Mouse (Mus musculus) CH12.LX (cell line): Measurements from ENCODE around the gene Grifin. TPM values are rescaled to one million over a fixed set of nuclear protein-coding genes. Genes with fewer than 3 reads are reported as not detected.

Source experiments
- DNase-seq: peaks from one replicate; pipeline ENCODE4 v3.0.0-alpha.2; 2013; ENCODE audit errors: extremely low read depth
- H3K27ac ChIP-seq: 2 replicates; pipeline ENCODE4 v1.5.1; 2012; ENCODE audit warnings: low read depth, mild to moderate bottlenecking, control low read depth, moderate library complexity; ENCODE audit not compliant: insufficient read depth
- H3K27me3 ChIP-seq: replicated peaks from 2 replicates; pipeline ENCODE3; 2012; ENCODE audit warnings: inconsistent platforms
- H3K36me3 ChIP-seq, 2 experiments: replicated peaks in 1 of 2; 2 replicates each; pipeline versions ENCODE3 to v1.6.1; 2012; ENCODE audit warnings: inconsistent platforms in 1 of 2, low read length in 1 of 2, mild to moderate bottlenecking in 1 of 2, mixed read lengths in 1 of 2, moderate library complexity in 1 of 2; ENCODE audit not compliant: control insufficient read depth in 1 of 2, insufficient read depth in 1 of 2
- H3K4me1 ChIP-seq, 2 experiments: 2 replicates each; pipeline ENCODE4 v1.6.1; 2012; ENCODE audit warnings: inconsistent platforms in 1 of 2, moderate library complexity in 1 of 2; ENCODE audit not compliant: insufficient read depth in 2 of 2, control insufficient read depth in 1 of 2
- H3K4me2 ChIP-seq: 2 replicates; pipeline ENCODE4 v1.6.1; 2012; ENCODE audit warnings: low read depth, mild to moderate bottlenecking, control low read depth; ENCODE audit not compliant: poor library complexity, insufficient read depth, severe bottlenecking
- H3K4me3 ChIP-seq, 3 experiments: fragments of 150-350 bp in 1 of 3; sonication (generic) in 1 of 3; replicated peaks in 1 of 3; 2 replicates each; pipeline versions ENCODE3 to v1.5.1; 2011 to 2012; ENCODE audit warnings: low read depth in 2 of 3, low read length in 2 of 3, mild to moderate bottlenecking in 2 of 3, moderate library complexity in 2 of 3, control low read depth in 1 of 3, improper control_type of control experiment in 1 of 3, inconsistent platforms in 1 of 3, mixed read lengths in 1 of 3; ENCODE audit not compliant: poor library complexity in 1 of 3
- H3K79me2 ChIP-seq: replicated peaks from 2 replicates; pipeline ENCODE4 v1.6.1; 2012; ENCODE audit warnings: mild to moderate bottlenecking, moderate library complexity; ENCODE audit not compliant: control insufficient read depth, poor library complexity, insufficient read depth, severe bottlenecking; ENCODE audit errors: extremely low read depth
- H3K9ac ChIP-seq: 2 replicates; pipeline ENCODE4 v1.6.1; 2012; ENCODE audit warnings: low read depth, mild to moderate bottlenecking, control low read depth, moderate library complexity; ENCODE audit not compliant: insufficient read depth
- H3K9me3 ChIP-seq: replicated peaks from 2 replicates; pipeline ENCODE3; 2012; ENCODE audit warnings: low read length, inconsistent platforms, mixed read lengths
- CHD2 ChIP-seq: IDR thresholded peaks from 2 replicates; pipeline ENCODE4 v1.6.1; 2011; ENCODE audit warnings: low read length, improper control_type of control experiment
- CTCF ChIP-seq, 2 experiments: IDR thresholded peaks in 1 of 2; conservative IDR thresholded peaks in 1 of 2; 2 replicates each; pipeline ENCODE4 v1.5.1; 2011 to 2012; ENCODE audit warnings: low read depth in 2 of 2, low read length in 2 of 2, improper control_type of control experiment in 1 of 2, inconsistent platforms in 1 of 2, mild to moderate bottlenecking in 1 of 2, moderate library complexity in 1 of 2
- E2F4 ChIP-seq: IDR thresholded peaks from 2 replicates; pipeline ENCODE4 v1.6.1; 2011; ENCODE audit warnings: low read depth, low read length, improper control_type of control experiment; ENCODE audit not compliant: insufficient replicate concordance
- EP300 ChIP-seq: IDR thresholded peaks from 2 replicates; pipeline ENCODE4 v1.6.1; 2011; ENCODE audit warnings: low read length, improper control_type of control experiment
- ETS1 ChIP-seq: conservative IDR thresholded peaks from 2 replicates; pipeline ENCODE4 v1.6.1; 2012; ENCODE audit warnings: low read depth, mild to moderate bottlenecking, inconsistent platforms, low read length, improper control_type of control experiment, moderate library complexity
- HCFC1 ChIP-seq: IDR thresholded peaks from 2 replicates; pipeline ENCODE4 v1.6.1; 2012; ENCODE audit warnings: low read depth, mild to moderate bottlenecking, inconsistent platforms, low read length, improper control_type of control experiment
- JUN ChIP-seq: IDR thresholded peaks from 2 replicates; pipeline ENCODE4 v1.6.1; 2011; ENCODE audit warnings: low read depth, mild to moderate bottlenecking, low read length, improper control_type of control experiment, moderate library complexity; ENCODE audit not compliant: insufficient read depth
- JUND ChIP-seq: conservative IDR thresholded peaks from 2 replicates; pipeline ENCODE4 v1.6.1; 2011; ENCODE audit warnings: low read depth, low read length, improper control_type of control experiment
- MAX ChIP-seq: IDR thresholded peaks from 2 replicates; pipeline ENCODE4 v1.6.1; 2011; ENCODE audit warnings: low read length, improper control_type of control experiment
- MAZ ChIP-seq: IDR thresholded peaks from 2 replicates; pipeline ENCODE4 v1.6.1; 2012; ENCODE audit warnings: low read depth, mild to moderate bottlenecking, inconsistent platforms, low read length, improper control_type of control experiment, moderate library complexity
- POLR2A ChIP-seq: IDR thresholded peaks from 2 replicates; pipeline ENCODE4 v1.6.1; 2011; ENCODE audit warnings: low read depth, mild to moderate bottlenecking, improper control_type of control experiment, low read length
- POLR2AphosphoS2 ChIP-seq: IDR thresholded peaks from 2 replicates; pipeline ENCODE4 v1.6.1; 2011; ENCODE audit warnings: low read depth, low read length, improper control_type of control experiment
- TBP ChIP-seq: conservative IDR thresholded peaks from 2 replicates; pipeline ENCODE4 v1.6.1; 2011; ENCODE audit warnings: low read depth, low read length, improper control_type of control experiment
- TCF12 ChIP-seq: IDR thresholded peaks from 2 replicates; pipeline ENCODE4 v1.6.1; 2014; ENCODE audit warnings: low read depth, mild to moderate bottlenecking, inconsistent platforms, low read length, improper control_type of control experiment
- UBTF ChIP-seq: IDR thresholded peaks from 2 replicates; pipeline ENCODE4 v1.6.1; 2012; ENCODE audit warnings: low read depth, mild to moderate bottlenecking, inconsistent platforms, low read length, improper control_type of control experiment, moderate library complexity
- USF2 ChIP-seq: conservative IDR thresholded peaks from 2 replicates; pipeline ENCODE4 v1.6.1; 2011; ENCODE audit warnings: low read depth, low read length, improper control_type of control experiment
- ZNF384 ChIP-seq: IDR thresholded peaks from 2 replicates; pipeline ENCODE4 v1.6.1; 2012; ENCODE audit warnings: low read depth, low read length, improper control_type of control experiment, inconsistent platforms
- dilution Hi-C: fragments of 300-500 bp; cut with MboI; formaldehyde crosslinking; loops from 2 replicates; pipeline ENCODE4 v1.14.3; 2020; ENCODE audit warnings: low sequenced_read_pairs; ENCODE audit not compliant: extremely low pct_unique_long_range_greater_than_20kb, extremely low pct_ligation_motif_present
- in situ Hi-C: fragments of 300-500 bp; cut with MboI; formaldehyde crosslinking; loops from 3 replicates; pipeline ENCODE4 v1.14.3; 2019; ENCODE audit warnings: low sequenced_read_pairs, low pct_ligation_motif_present, low pct_unique_long_range_greater_than_20kb, mixed read lengths
- polyA plus RNA-seq: library from polyadenylated mRNA; unstranded; fragments of >175 nt; gene quantifications from 2 replicates; pipeline ENCODE4 v1.2.1, GENCODE M21; 2012; ENCODE audit warnings: low read depth; ENCODE audit not compliant: insufficient read length
- total RNA-seq, 2 experiments: library from RNA; depleted of rRNA; stranded (reverse); fragments of 300-350 nt in 1 of 2; fragments of >200 nt in 1 of 2; gene quantifications; 2 replicates each; pipeline ENCODE4 v1.2.3; 2012 to 2014

Gene Grifin
- total and polyA plus RNA-seq, 3 experiments: not detected

- no peak for DNase-seq
- Histone ChIP-seq H3K4me2 (no peak overlapping the region), H3K4me1 (peaks cover 0 to 19% of the 10 kb centered on the region in 2 experiments; a peak in 2 of 4 replicates), H3K9ac (no peak overlapping the region), H3K4me3 (no peak overlapping the region), H3K36me3 (no peaks in the 10 kb centered on the region), H3K79me2 (no peaks in the 10 kb centered on the region), H3K9me3 (no peaks in the 10 kb centered on the region), H3K27ac (no peak overlapping the region), H3K27me3 (peaks cover 56% of the 10 kb centered on the region)
- TF ChIP-seq USF2 (no peak), UBTF (no peak)
- dilution Hi-C loops (no loop called here), in situ Hi-C loops (no loop called here)
These were observed 16.7 kb upstream of the Grifin start for GRCm38 (mm10) chr5:140581569-140581968.

GRCm38 (mm10) chr5:140579771-140580170, 14.9 kb upstream of the Grifin start:
- no peaks in the 10 kb centered on the region for H3K79me2 ChIP-seq
- peaks cover 0 to 19% of the 10 kb centered on the region in 2 experiments; a peak in 2 of 4 replicates for H3K4me1 ChIP-seq
- TF ChIP-seq POLR2A (no peak), E2F4 (no peak), CHD2 (no peak), HCFC1 (no peak), ETS1 (no peak), POLR2AphosphoS2 (no peak), TBP (no peak), CTCF (conservative IDR thresholded peaks at IDR 0.05 in 1 of 2, IDR thresholded peaks at IDR 0.05 in 1 of 2; ENCODE audit: low read depth in 2 of 2, low read length in 2 of 2) (no peak), MAX (no peak), EP300 (no peak), MAZ (no peak), TCF12 (no peak), JUND (no peak), ZNF384 (no peak), JUN (no peak)
- peaks cover 2% of the 10 kb centered on the region for H3K9me3 ChIP-seq
- H3K4me2 ChIP-seq: no peak overlapping the region
- in situ Hi-C loops: no loop called here
- dilution Hi-C loops: no loop called here
- no peaks in the 10 kb centered on the region for H3K36me3 ChIP-seq
- H3K27ac ChIP-seq: no peak overlapping the region
- H3K4me3 ChIP-seq: no peak overlapping the region
- H3K9ac ChIP-seq: no peak overlapping the region
- peaks cover 48% of the 10 kb centered on the region for H3K27me3 ChIP-seq
- DNase-seq: no peak
